Mouse (Mus musculus) gastrocnemius, postnatal 14 days (tissue): ENCODE data around the gene Erh. TPM values are rescaled to one million over a fixed set of nuclear protein-coding genes. Genes with fewer than 3 reads are reported as not detected.

Experiments
- total RNA-seq, 2 experiments: library from RNA; stranded (reverse); gene quantifications; 2 replicates each; pipeline ENCODE4 v1.2.3; 2021

Gene Erh
- total RNA-seq, 2 experiments from 2014 or later, result 19.4 to 30.4 TPM

Other genes starting within 250 kb of the Erh start
- 10 to 100 TPM; 26.0 to 27.2 TPM for gene Dcaf5, start 207.7 kb downstream of the Erh start, total RNA-seq
- gene Exd2, start 181.2 kb downstream of the Erh start, total RNA-seq, result 10 to 100 TPM; 21.4 to 27.0 TPM
- gene Galnt16, start 126.1 kb downstream of the Erh start, total RNA-seq, result 10 to 100 TPM in 1 of 2 experiments, 1 to 10 TPM in 1; 8.9 to 11.1 TPM
- 10 to 100 TPM in 1 of 2 experiments, 1 to 10 TPM in 1; 9.8 to 10.2 TPM for gene Slc39a9, start 458 bp downstream of the Erh start, total RNA-seq
- under 1 TPM; 0.16 to 0.45 TPM for gene Plekhd1, start 48.2 kb upstream of the Erh start, total RNA-seq
- gene Ccdc177, start 116.3 kb upstream of the Erh start, total RNA-seq, result under 1 TPM in 1 of 2 experiments, not detected in 1; 0.07 TPM
- 10 to 100 TPM; 27.8 to 28.7 TPM for gene Susd6, start 146.2 kb upstream of the Erh start, total RNA-seq